Mouse (Mus musculus) C2C12 (cell line): Measurements from ENCODE around the gene Tprg.

Source experiments
- CTCF ChIP-seq: IDR thresholded peaks from one replicate; pipeline ENCODE4 v1.5.1; 2011; ENCODE audit not compliant: control insufficient read depth, insufficient read depth, insufficient read length
- MAX ChIP-seq: IDR thresholded peaks from one replicate; pipeline ENCODE4 v1.6.1; 2011; ENCODE audit warnings: mild to moderate bottlenecking, control low read depth
- MYOD1 ChIP-seq: IDR thresholded peaks from one replicate; pipeline ENCODE4 v1.6.1; 2011; ENCODE audit warnings: low read depth; ENCODE audit not compliant: control insufficient read depth, insufficient read length
- USF1 ChIP-seq: IDR thresholded peaks from one replicate; pipeline ENCODE4 v1.6.1; 2011; ENCODE audit warnings: low read depth, mild to moderate bottlenecking, control low read depth, moderate library complexity

DNA sequence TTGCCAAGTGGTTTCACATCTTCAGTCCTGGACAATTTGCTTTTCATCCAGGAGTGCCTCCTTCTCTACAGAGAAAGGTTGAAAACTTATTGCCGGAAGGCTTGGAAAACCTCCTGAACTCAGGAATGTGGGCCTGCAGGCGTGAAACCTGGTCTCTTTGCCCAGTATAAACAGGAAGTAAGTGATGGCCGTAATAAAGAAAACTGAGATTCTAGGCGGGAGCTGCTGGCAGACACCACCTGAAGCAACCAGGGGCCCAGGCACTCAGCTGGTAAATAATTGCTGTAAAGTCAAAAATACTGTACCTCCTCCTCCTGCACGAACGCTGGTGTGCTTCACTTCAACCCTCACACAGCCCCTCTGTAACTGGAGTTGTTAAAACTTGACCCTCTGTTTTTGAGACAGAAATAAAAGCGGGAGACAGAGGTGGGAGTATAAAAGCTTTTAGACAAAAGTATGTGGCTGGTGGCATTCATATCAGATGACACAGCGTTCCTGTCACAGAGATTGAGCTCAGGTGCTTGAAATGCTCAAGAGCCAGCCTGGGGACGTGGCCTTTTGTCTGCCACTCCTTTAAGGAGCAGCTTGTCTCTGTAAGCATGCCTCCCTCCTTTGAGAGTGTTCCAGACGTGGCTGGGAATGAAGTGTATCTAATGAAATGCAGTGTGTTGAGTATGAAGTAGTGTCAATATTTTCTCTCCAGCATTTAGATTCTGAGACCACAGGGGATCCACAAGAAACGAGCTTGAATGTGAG lies 131.4 kb downstream of the Tprg start:
- no peak for TF ChIP-seq CTCF
- no peak for TF ChIP-seq USF1
- TF ChIP-seq MAX: no peak
- TF ChIP-seq MYOD1: no peak
